Mouse (Mus musculus) intestine, embryonic 16.5 days (tissue): ENCODE results near the gene Atp2b1. TPM values are rescaled to one million over a fixed set of nuclear protein-coding genes. Genes with fewer than 3 reads are reported as not detected.

Experiments used
- ATAC-seq: fragments of 200-750 bp; cut with Nextera tagmentation; 2 replicates; pipeline ENCODE4 v1.8.0; 2017; ENCODE audit warnings: moderate TSS enrichment, moderate library complexity
- H3K27ac ChIP-seq: fragments of 300-500 bp; sonication (generic); 2 replicates; pipeline ENCODE4 v1.5.1; 2014; ENCODE audit warnings: mild to moderate bottlenecking, low read length
- H3K27me3 ChIP-seq: fragments of 300-500 bp; sonication (generic); replicated peaks from 2 replicates; pipeline ENCODE4 v1.6.1; 2014; ENCODE audit warnings: low read length, control low read depth, mixed read lengths; ENCODE audit not compliant: control insufficient read depth, insufficient read depth
- H3K36me3 ChIP-seq: fragments of 300-500 bp; sonication (generic); 2 replicates; pipeline ENCODE4 v1.6.1; 2014; ENCODE audit warnings: low read length, control low read depth; ENCODE audit not compliant: control insufficient read depth, insufficient read depth
- H3K4me1 ChIP-seq: fragments of 300-500 bp; sonication (generic); 2 replicates; pipeline ENCODE4 v1.6.1; 2014; ENCODE audit warnings: low read length, control low read depth, mixed read lengths; ENCODE audit not compliant: control insufficient read depth, insufficient read depth
- H3K4me2 ChIP-seq: fragments of 300-500 bp; sonication (generic); 2 replicates; pipeline ENCODE4 v1.6.1; 2014; ENCODE audit warnings: low read depth, low read length, control low read depth
- H3K4me3 ChIP-seq: fragments of 300-500 bp; sonication (generic); 2 replicates; pipeline ENCODE4 v1.5.1; 2014; ENCODE audit warnings: mild to moderate bottlenecking, low read length
- H3K9ac ChIP-seq: fragments of 300-500 bp; sonication (generic); 2 replicates; pipeline ENCODE4 v1.6.1; 2014; ENCODE audit warnings: low read depth, low read length
- H3K9me3 ChIP-seq: fragments of 300-500 bp; sonication (generic); 2 replicates; pipeline ENCODE4 v1.6.1; 2016; ENCODE audit warnings: low read length, control low read depth; ENCODE audit not compliant: control insufficient read depth
- WGBS: fragments of 180-500 bp; shearing (Covaris S2); extraction: QIAGEN DNeasy Blood & Tissue Kit; methylation state at CpG from one replicate; pipeline ENCODE4 v1.1.7; 2014; 5-methylcytosine and 5-hydroxymethylcytosine counted together
- polyA plus RNA-seq: library from polyadenylated mRNA; unstranded; fragments of >200 nt; fragmentation: Nextera tagmentation; extraction: Ambion mirVana; gene quantifications from 2 replicates; pipeline ENCODE4 v1.2.1, GENCODE M21; 2015

Atp2b1 gene
- 149 and 151 TPM in 2 replicates for polyA plus RNA-seq

DNA sequence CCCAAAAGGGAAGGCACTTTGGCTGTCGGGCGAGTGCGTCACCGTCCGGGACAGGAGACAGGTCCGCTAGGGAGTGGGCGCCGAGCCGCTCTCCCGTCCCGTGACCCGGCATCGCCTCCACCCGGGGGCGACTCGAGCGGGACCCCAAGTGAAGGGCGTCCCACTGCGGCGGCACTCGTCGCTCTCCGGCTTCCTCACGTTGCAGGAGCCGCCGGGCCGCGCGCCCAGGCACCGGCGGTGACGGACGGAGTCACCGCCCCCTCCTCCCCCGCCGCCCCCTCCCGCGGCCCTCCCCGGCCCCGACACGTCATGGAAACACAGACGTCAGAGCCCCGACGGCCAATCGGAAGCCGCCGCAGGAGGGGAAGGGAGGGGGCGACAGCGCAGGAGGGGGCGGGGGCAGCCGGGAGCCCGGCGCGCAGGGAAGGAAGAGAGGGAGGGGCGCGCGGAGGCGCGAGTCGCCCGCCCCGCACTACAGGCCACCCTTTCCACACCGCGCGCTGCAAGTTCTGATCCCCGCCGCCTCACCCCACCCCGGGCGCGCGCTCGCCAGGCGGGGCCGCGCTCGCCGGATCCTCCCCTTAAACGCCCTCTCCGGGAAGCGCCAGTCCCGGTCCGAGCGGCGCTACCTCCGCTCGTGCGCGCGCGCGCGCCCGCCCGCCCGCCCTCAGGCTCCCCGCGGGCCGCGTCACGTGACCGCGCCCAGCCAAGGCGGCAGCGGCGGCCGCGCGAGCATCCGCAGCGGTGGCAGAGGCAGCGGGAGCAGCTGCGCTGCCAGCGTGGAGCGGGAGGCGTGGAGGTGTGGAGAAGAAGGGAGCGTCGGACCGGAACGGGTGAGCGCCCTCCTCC lies at the start of gene Atp2b1:
Gene Atp2b1 (plus strand): TSS at position 446 of the 849 bp plus-strand sequence.
- Histone ChIP-seq H3K4me1 (peaks cover 6% of the 10 kb centered on the region), H3K4me3 (peak within 1 kb of the TSS; percentile 97), H3K27me3 (no peaks in the 10 kb centered on the region), H3K4me2 (peak within 1 kb of the TSS; percentile 72), H3K9me3 (no peaks in the 10 kb centered on the region), H3K27ac (peak within 1 kb of the TSS; percentile 99), H3K9ac (peak within 1 kb of the TSS; percentile 97), H3K36me3 (no peaks in the 10 kb centered on the region)
- WGBS, result under 1% methylated on average over 86 of the region's 120 CpGs
- peak; percentile 94 for ATAC-seq

DNA sequence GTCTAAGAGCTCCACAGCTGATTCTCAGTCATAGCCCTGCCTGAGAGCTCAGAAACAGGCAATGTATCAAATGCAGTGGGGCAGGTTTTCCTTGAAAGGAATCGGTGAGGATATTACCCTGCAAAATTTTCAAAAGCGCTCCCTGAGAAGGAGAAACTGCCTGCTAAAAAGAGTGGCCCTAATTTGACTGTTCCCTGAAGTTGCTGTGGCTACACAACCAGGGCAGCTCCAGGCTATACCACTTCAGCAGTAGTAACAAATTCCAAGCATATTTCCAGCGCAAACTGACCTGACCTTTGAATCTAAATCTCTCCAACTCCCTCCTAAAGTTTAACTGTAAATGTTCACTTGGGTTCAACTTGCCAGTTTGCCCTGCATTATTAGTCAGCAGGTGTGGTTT lies 49.4 kb upstream of the Atp2b1 start:
- Histone ChIP-seq H3K9ac (no peak overlapping the region), H3K27ac (peak overlapping the region; percentile 38), H3K4me2 (no peak overlapping the region), H3K9me3 (no peaks in the 10 kb centered on the region), H3K4me1 (no peaks in the 10 kb centered on the region), H3K36me3 (no peaks in the 10 kb centered on the region), H3K4me3 (no peak overlapping the region), H3K27me3 (no peaks in the 10 kb centered on the region)
- ATAC-seq, result peak; percentile 63
- WGBS, result 53% methylated on average over 3 of the region's 3 CpGs

DNA sequence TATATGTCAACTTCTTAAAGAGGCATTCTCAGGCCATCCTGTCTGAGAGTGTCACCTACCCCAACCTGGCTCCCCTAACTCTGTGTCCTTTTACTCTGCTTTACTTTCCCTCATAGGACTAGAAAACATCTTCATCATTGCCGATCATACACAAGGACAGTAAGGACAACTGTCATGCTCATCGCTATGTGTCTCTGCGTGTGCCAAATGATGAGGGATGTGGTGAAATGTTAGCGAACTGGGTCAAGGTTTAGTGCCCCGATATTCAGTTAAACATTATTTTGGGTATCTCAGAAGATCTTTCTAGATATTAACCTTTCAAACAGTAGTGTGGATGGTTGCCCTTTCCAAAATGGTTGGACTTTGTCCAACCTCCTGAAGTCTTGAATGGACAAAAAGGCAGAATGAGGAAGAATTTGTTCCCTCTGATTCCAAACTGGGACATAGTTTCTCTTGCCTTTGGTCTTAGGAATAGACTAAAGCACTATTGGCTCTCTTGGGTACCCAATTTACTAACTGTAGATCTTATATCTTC lies 47.3 kb upstream of the Atp2b1 start:
- no peaks in the 10 kb centered on the region for H3K36me3 ChIP-seq
- no peak overlapping the region for H3K4me2 ChIP-seq
- H3K27ac ChIP-seq, result no peak overlapping the region
- no peak for ATAC-seq
- no peak overlapping the region for H3K4me3 ChIP-seq
- no peaks in the 10 kb centered on the region for H3K9me3 ChIP-seq
- no peaks in the 10 kb centered on the region for H3K4me1 ChIP-seq
- WGBS, result 98% methylated on average over 5 of the region's 5 CpGs
- H3K9ac ChIP-seq, result no peak overlapping the region
- no peaks in the 10 kb centered on the region for H3K27me3 ChIP-seq

DNA sequence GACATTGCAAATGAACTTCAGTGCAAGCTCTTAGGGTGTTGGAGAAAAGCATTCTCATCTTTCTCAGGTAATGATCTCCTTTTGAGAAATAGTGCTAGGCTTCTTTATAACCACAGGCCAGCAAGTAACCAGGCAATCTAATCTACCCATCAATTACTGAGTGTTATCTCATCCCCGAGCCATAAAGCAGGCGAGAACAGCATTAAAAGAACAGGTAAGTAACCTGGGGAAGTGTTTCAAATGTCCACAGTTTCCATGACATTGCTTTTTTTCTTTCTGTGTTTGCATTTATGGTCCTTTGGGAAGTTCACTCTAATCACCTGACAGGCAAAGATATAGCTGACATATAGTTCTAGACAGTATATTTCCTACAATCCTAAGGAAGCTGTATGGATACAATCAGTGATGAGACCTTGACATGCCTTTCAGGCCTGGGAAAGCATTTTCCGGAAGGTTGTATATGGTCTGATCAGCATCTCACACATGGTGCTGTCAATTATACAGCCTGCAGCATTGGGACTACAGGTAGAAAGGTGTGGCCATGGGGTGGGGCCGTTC lies 45.8 kb upstream of the Atp2b1 start:
- no peaks in the 10 kb centered on the region for H3K36me3 ChIP-seq
- 53% methylated on average over 4 of the region's 4 CpGs for WGBS
- no peak overlapping the region for H3K4me2 ChIP-seq
- peak; percentile 86 for ATAC-seq
- H3K27me3 ChIP-seq, result no peaks in the 10 kb centered on the region
- no peaks in the 10 kb centered on the region for H3K4me1 ChIP-seq
- no peaks in the 10 kb centered on the region for H3K9me3 ChIP-seq
- no peak overlapping the region for H3K4me3 ChIP-seq
- no peak overlapping the region for H3K9ac ChIP-seq
- H3K27ac ChIP-seq, result no peak overlapping the region

DNA sequence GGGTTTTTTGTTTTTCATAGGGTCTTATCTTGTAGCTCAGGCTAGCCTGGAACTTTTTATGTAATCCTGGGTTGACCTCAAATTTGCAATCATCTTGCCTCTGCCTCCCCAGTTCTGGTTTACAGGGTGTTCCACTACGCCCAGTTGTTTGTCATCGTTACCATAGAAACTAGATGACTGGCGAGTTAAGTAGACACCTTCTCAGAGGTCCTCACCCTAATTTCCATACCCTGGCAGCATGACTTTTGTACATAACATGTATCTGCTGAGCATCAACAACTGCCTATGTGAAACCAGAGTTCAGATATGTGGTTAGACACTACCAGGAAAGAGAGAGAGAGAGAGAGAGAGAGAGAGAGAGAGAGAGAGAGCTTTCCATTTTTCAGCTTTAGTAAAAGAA lies 36.4 kb upstream of the Atp2b1 start:
- Histone ChIP-seq H3K27ac (no peak overlapping the region), H3K4me3 (no peak overlapping the region), H3K27me3 (no peaks in the 10 kb centered on the region), H3K36me3 (no peaks in the 10 kb centered on the region), H3K4me1 (no peaks in the 10 kb centered on the region), H3K9me3 (no peaks in the 10 kb centered on the region), H3K9ac (no peak overlapping the region), H3K4me2 (no peak overlapping the region)
- WGBS, result 73% methylated on average over 3 of the region's 3 CpGs
- ATAC-seq, result no peak

DNA sequence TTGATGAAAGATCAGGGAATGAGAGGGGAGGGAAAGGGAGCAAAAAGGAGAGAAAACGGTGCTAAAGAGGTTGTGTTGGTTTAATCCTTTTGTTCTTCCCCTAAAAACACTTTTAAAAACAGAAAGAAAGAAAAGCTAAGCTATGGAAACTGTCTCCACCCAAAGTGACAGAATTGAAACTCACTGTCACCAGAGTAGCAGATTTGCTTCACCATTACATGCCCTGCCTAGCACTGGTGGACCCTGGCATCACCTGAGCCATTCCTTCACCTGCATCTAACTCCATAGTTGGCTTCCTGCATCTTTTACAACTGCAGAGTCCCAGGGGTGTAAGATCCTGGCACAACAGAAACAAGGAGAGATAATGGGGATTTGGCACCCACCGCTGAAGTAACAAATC lies 35.6 kb upstream of the Atp2b1 start:
- ATAC-seq, result no peak
- Histone ChIP-seq H3K4me3 (no peak overlapping the region), H3K4me1 (no peaks in the 10 kb centered on the region), H3K36me3 (no peaks in the 10 kb centered on the region), H3K27me3 (no peaks in the 10 kb centered on the region), H3K9ac (no peak overlapping the region), H3K4me2 (no peak overlapping the region), H3K9me3 (no peaks in the 10 kb centered on the region), H3K27ac (no peak overlapping the region)
- WGBS, result 55% methylated on average over 2 of the region's 2 CpGs

DNA sequence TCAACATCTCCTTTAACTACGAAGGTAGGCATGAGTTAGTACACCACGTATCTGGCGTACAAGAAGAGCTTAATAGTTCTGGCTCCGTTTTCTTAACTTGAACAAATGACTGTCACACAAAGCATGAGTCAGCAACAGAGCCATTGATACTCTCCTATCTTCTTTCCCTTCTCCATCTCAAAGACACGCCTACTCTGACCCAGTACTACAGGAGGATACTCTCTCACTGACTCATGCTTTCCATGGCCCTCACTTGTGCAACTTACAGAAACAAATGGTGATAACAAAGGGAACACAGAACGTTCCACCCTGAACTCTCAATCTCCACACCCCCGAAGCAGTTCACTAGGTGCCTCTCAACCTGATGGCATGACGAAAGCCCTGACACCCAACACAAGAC lies 34.1 kb upstream of the Atp2b1 start:
- peak; percentile 83 for ATAC-seq
- Histone ChIP-seq H3K9me3 (no peaks in the 10 kb centered on the region), H3K4me3 (no peak overlapping the region), H3K4me2 (no peak overlapping the region), H3K36me3 (no peaks in the 10 kb centered on the region), H3K9ac (no peak overlapping the region), H3K27me3 (no peaks in the 10 kb centered on the region), H3K27ac (no peak overlapping the region; the same call in 1 of the 2 replicates), H3K4me1 (no peaks in the 10 kb centered on the region)
- WGBS, result 76% methylated on average over 8 of the region's 8 CpGs

DNA sequence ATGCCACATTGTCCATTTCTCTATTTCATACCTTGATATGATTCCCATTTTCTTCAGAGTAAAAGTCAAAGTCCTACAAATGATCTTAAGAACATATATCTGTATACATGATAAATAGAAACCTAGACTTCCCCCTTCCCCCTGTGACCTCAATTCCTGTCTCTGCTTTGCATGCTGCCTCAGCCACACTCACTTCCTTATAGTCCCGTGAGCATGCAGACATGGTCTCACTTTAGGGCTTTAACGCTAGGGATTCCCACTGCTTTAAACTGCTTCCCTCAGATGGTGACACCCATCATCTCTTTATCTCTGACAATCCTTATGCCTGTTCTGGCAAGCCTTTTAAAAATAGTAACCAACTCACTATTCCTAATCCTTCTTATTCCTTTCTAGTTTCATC lies 33.5 kb upstream of the Atp2b1 start:
- no peaks in the 10 kb centered on the region for H3K9me3 ChIP-seq
- H3K27me3 ChIP-seq, result no peaks in the 10 kb centered on the region
- no peak overlapping the region for H3K4me3 ChIP-seq
- H3K4me2 ChIP-seq, result no peak overlapping the region
- no peak for ATAC-seq
- H3K27ac ChIP-seq, result no peak overlapping the region
- WGBS, result 74% methylated on average over 2 of the region's 2 CpGs
- no peak overlapping the region for H3K9ac ChIP-seq
- H3K36me3 ChIP-seq, result no peaks in the 10 kb centered on the region
- H3K4me1 ChIP-seq, result no peaks in the 10 kb centered on the region

DNA sequence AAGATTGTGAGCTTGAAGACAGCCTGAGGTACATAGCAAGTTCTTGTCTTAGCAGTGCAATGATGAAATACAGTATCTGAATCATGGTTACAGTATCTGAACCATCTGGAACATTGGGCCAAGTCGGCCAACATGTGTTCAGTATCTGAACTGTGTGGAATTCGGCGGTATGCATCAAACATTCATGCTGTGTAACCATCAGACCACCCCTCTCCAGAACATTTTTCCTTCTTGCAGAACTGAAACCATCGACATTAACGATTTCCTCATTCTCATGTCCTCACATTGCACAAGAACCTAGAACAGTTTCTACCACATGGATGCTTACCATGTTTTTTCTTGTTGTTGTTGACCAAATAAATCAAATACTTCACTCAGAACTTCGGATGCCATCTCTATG lies 32.7 kb upstream of the Atp2b1 start:
- no peaks in the 10 kb centered on the region for H3K36me3 ChIP-seq
- no peaks in the 10 kb centered on the region for H3K4me1 ChIP-seq
- no peak overlapping the region for H3K4me3 ChIP-seq
- no peak for ATAC-seq
- 89% methylated on average over 6 of the region's 6 CpGs for WGBS
- H3K27me3 ChIP-seq, result no peaks in the 10 kb centered on the region
- H3K4me2 ChIP-seq, result no peak overlapping the region
- no peak overlapping the region for H3K9ac ChIP-seq
- no peak overlapping the region for H3K27ac ChIP-seq
- no peaks in the 10 kb centered on the region for H3K9me3 ChIP-seq
